Mouse (Mus musculus) sigmoid colon, adult 10 weeks (tissue): Measurements from ENCODE around the gene Ulbp1. TPM values are rescaled to one million over a fixed set of nuclear protein-coding genes. Genes with fewer than 3 reads are reported as not detected.

Experiments used
- polyA plus RNA-seq: library from polyadenylated mRNA; stranded (reverse); fragments of 350-450 nt; fragmentation: Illumina TruSeq; extraction: RNeasy Lipid Tissue Mini Kit (QIAGEN cat#74804); gene quantifications from one replicate; pipeline ENCODE4 v1.2.3, GENCODE M21; 2014; ENCODE audit warnings: low read depth, low replicate concordance

The Ulbp1 gene
- 6.9 TPM for polyA plus RNA-seq

GRCm38 (mm10) chr10:7473197-7473889 lies at the start of gene Ulbp1:
Gene Ulbp1, minus strand, starts transcription at chr10:7473638.

Other genes with a start within 250 kb of the Ulbp1 start
- 5.5 TPM for gene Lrp11, start 116.2 kb upstream of the Ulbp1 start, polyA plus RNA-seq
- 10.0 TPM for gene Nup43, start 193.9 kb upstream of the Ulbp1 start, polyA plus RNA-seq
- 71.5 TPM for gene Pcmt1, start 207.5 kb upstream of the Ulbp1 start, polyA plus RNA-seq
- gene Lats1, start 207.6 kb upstream of the Ulbp1 start, polyA plus RNA-seq = 72.5 TPM